Mouse (Mus musculus) common myeloid progenitor, adult 5-6 weeks (primary cell): Measurements from ENCODE around the gene Slc4a4. TPM values are rescaled to one million over a fixed set of nuclear protein-coding genes. Genes with fewer than 3 reads are reported as not detected.

ENCODE experiments used
- ATAC-seq: replicated peaks from 2 replicates; pipeline ENCODE4 v1.8.0; 2016; ENCODE audit warnings: low read depth, mild to moderate bottlenecking, moderate TSS enrichment, inconsistent platforms; ENCODE audit not compliant: poor library complexity, severe bottlenecking
- total RNA-seq: library from RNA; stranded (forward); fragments of 200-1000, 187-1606 nt; gene quantifications from 2 replicates; pipeline ENCODE4 v1.2.3, GENCODE M21; 2017

Slc4a4 gene
- total RNA-seq, 1 experiment from 2014 or later: not detected

DNA sequence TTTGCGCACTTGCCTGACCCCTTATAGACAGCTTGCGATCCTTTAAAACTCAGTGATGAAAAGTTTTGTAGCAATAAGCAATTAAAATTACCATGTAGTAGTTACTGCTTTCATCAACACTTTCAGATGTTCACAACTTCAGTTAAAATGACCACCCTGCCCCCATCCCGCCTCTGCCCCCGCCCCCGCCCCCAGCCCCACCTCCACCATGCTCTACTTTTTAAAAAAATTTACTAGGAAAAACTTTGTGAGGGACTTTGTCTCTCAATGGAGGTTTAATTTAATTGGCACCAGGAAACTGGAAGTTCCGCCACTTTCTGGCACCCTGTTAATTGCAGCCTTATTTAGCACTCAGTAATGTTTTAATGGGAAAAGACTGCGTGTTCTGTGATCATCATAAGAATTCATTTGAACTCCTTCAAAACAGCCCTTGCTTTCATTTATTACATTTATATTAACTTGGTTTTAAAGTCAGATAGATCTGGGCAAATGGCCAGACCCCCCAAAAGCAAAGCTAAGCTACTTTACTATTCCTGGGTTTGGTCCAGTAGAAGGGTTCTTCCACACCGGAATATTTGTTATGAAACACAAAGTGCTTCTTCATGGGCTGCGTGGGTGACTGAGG, 337.2 kb downstream of the Slc4a4 start:
- ATAC-seq: no peak

- no peak for ATAC-seq
Observed at GRCm38 (mm10) chr5:89227948-89228347, 341.3 kb downstream of the Slc4a4 start.

GRCm38 (mm10) chr5:89229606-89230005, 343.0 kb downstream of the Slc4a4 start:
- no peak for ATAC-seq

GRCm38 (mm10) chr5:89232313-89232712, 345.7 kb downstream of the Slc4a4 start:
- no peak for ATAC-seq

DNA sequence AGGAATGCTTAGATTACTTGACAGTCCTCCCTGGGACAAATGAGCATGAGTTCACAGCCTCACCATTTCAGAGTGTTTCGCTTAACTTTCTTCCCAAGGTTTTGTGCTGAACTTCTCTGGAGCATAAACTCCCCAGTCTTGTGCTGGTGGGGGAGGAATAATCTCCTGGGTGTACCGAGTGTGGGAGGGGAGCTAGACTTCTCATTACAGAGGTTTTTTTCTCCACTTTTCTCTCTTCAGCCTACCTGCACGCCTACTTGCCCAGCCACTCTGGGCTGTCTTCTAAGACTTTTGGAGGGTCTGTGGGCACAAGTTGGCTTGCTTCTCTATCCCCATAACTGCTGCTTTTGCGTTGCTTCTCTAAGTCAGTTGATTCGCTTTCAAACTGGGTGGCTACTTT, 365.2 kb downstream of the Slc4a4 start:
- ATAC-seq: no peak

DNA sequence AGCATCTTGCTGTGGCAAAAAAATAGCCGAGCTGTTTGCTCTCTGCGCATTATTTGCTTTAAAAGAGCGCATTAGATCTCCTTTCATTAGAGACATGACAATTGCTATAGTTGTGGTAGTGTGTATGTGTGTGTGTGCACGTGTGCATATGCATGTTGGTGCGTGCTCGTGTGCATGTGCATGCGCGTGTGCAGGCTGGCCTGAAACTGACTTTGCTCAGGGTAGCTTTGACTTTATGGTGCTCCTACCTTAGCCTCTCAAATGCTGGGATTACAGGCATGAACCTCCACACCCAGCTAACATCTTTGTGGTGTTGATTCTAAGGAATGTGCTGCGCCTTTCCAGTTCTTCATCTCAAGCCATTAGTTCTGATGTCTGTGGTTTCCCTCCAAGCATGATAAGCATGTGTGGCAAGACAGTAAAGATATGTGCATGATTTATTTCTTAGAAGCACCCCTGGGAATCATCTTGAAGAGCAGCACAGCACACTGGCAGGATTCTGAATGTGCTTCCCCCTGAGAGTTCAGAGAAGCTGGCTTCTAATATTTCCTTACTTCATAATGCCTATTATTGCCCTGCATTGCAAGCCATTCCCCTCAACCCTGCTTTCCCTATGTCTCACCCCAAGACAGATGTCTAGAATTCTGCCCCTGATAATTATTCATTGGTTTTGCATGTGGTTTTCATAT, 373.3 kb downstream of the Slc4a4 start:
- no peak for ATAC-seq

DNA sequence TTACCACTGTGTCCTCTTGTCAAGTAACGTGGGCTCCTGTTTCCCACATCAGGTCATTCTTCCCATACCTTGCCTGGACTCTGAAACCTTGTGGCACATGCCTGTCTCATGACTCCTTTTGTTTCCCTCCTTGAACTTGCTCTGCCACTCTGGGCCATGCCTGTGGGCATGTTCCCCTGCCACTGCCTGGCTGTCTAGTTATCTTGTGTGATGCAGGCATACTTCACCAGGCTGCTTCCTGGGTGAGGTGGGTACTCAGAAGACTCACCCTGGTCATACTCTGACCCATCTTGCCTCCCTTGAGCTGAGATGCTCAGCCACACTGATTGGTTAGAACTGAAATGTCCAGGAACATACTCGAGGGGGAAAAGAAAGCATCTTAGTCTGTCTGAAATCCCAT, 390.4 kb downstream of the Slc4a4 start:
- ATAC-seq: no peak

DNA sequence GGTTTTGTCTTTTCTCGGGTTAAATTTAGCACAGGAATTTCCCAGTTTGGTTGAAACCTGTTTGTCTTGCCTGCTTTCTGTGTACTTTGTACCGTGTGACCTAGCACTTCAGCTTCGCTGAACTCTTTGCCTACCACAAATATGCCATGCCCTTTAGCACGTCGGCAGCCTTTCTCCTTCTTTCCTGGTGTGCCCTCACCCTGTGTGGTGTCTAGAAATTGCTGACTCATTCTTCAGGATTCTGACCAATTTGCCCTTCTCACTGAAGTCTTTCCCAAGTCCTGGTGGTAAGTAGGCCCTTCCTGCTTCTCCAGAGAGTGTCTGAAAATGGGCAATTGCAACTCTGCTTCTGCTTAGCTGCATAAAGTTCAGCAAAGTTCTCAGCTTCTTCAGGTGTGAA, 391.0 kb downstream of the Slc4a4 start:
- no peak for ATAC-seq

GRCm38 (mm10) chr5:89278309-89278708, 391.7 kb downstream of the Slc4a4 start:
- ATAC-seq: peak; percentile 66; the same call in 1 of the 2 replicates

GRCm38 (mm10) chr5:89280312-89280863, 393.8 kb downstream of the Slc4a4 start:
- peak; percentile 74 for ATAC-seq

Other genes starting within 250 kb of the Slc4a4 start
- 85.7 and 91.9 TPM in 2 replicates for gene Grsf1, start 210.6 kb upstream of the Slc4a4 start, total RNA-seq
- 14.0 and 22.7 TPM in 2 replicates for gene Mob1b, start 166.0 kb upstream of the Slc4a4 start, total RNA-seq
- 37.3 and 44.4 TPM in 2 replicates for gene Dck, start 121.8 kb upstream of the Slc4a4 start, total RNA-seq